Mouse (Mus musculus): Measurements from ENCODE around the gene Fignl2. TPM values are rescaled to one million over a fixed set of nuclear protein-coding genes. Genes with fewer than 3 reads are reported as not detected.

Fignl2 gene
- total RNA-seq, 1 experiment: 8.6 TPM

- Histone ChIP-seq H3K27ac (ENCODE audit: insufficient read depth, low read depth, low read length, poor library complexity, severe bottlenecking) (no peak overlapping the region), H3K36me3 (ENCODE audit: control insufficient read depth, insufficient read depth, low read length, poor library complexity, severe bottlenecking) (no peaks in the 10 kb centered on the region), H3K9me3 (ENCODE audit: control insufficient read depth, insufficient read depth, low read depth, low read length) (no peaks in the 10 kb centered on the region), H3K9ac (ENCODE audit: insufficient read depth, low read depth, low read length, poor library complexity, severe bottlenecking) (no peak overlapping the region), H3K4me3 (ENCODE audit: insufficient read depth in 1 of 2, low read depth in 1 of 2, low read length in 2 of 2, poor library complexity in 1 of 2, severe bottlenecking in 1 of 2) (no peak overlapping the region), H3K4me1 (ENCODE audit: control insufficient read depth in 2 of 2, insufficient read depth in 2 of 2, low read length in 2 of 2, poor library complexity in 1 of 2) (peaks cover 0 to 10% of the 10 kb centered on the region in 2 experiments; a peak in 1 of 4 replicates)
- no peak for TF ChIP-seq MAFK (IDR thresholded peaks at IDR 0.05; ENCODE audit: insufficient read depth, low read depth, low read length)
- no peak for TF ChIP-seq CHD2 (IDR thresholded peaks at IDR 0.05; ENCODE audit: low read depth, low read length)
- no peak for TF ChIP-seq ZC3H11A (IDR thresholded peaks at IDR 0.05; ENCODE audit: borderline replicate concordance, low read depth, low read length)
- no peak for TF ChIP-seq ZNF384 (IDR thresholded peaks at IDR 0.05; ENCODE audit: low read depth, low read length)
- no peak for TF ChIP-seq HCFC1 (IDR thresholded peaks at IDR 0.05; ENCODE audit: borderline replicate concordance, insufficient read depth, low read length)
- in situ Hi-C loops (cut with MboI; ENCODE audit: low sequenced_read_pairs in 2 of 2, unreplicated experiment in 2 of 2): no loop called here
- DNase-seq (ENCODE audit: low read depth, low spot score): no peak
Measured at GRCm38 (mm10) chr15:101051869-101052268, 26.5 kb downstream of the Fignl2 start.

- in situ Hi-C loops (cut with MboI; ENCODE audit: low sequenced_read_pairs in 2 of 2, unreplicated experiment in 2 of 2): no loop called here
- Histone ChIP-seq H3K9ac (ENCODE audit: insufficient read depth, low read depth, low read length, poor library complexity, severe bottlenecking) (no peak overlapping the region), H3K36me3 (ENCODE audit: control insufficient read depth, insufficient read depth, low read length, poor library complexity, severe bottlenecking) (no peaks in the 10 kb centered on the region), H3K4me1 (ENCODE audit: control insufficient read depth in 2 of 2, insufficient read depth in 2 of 2, low read length in 2 of 2, poor library complexity in 1 of 2) (peaks cover 0 to 8% of the 10 kb centered on the region in 2 experiments; a peak in 1 of 4 replicates), H3K27ac (ENCODE audit: insufficient read depth, low read depth, low read length, poor library complexity, severe bottlenecking) (no peak overlapping the region), H3K4me3 (ENCODE audit: insufficient read depth in 1 of 2, low read depth in 1 of 2, low read length in 2 of 2, poor library complexity in 1 of 2, severe bottlenecking in 1 of 2) (0 out of 4 replicates have a peak overlapping the region, but pooled peaks have one; percentile 3 to 7), H3K9me3 (ENCODE audit: control insufficient read depth, insufficient read depth, low read depth, low read length) (no peaks in the 10 kb centered on the region)
- DNase-seq (ENCODE audit: low read depth, low spot score): no peak
- TF ChIP-seq MAFK (IDR thresholded peaks at IDR 0.05; ENCODE audit: insufficient read depth, low read depth, low read length): no peak
- no peak for TF ChIP-seq CHD2 (IDR thresholded peaks at IDR 0.05; ENCODE audit: low read depth, low read length)
- TF ChIP-seq ZNF384 (IDR thresholded peaks at IDR 0.05; ENCODE audit: low read depth, low read length): no peak
- TF ChIP-seq ZC3H11A (IDR thresholded peaks at IDR 0.05; ENCODE audit: borderline replicate concordance, low read depth, low read length): no peak
Measured at GRCm38 (mm10) chr15:101048338-101048896, 29.9 kb downstream of the Fignl2 start.

- no peak for DNase-seq (ENCODE audit: low read depth, low spot score)
- no peak within 1 kb of the TSS for H3K27ac ChIP-seq (ENCODE audit: insufficient read depth, low read depth, low read length, poor library complexity, severe bottlenecking)
- no peaks in the 10 kb centered on the region for H3K36me3 ChIP-seq (ENCODE audit: control insufficient read depth, insufficient read depth, low read length, poor library complexity, severe bottlenecking)
- H3K9ac ChIP-seq (ENCODE audit: insufficient read depth, low read depth, low read length, poor library complexity, severe bottlenecking): peak within 1 kb of the TSS; percentile 67
- peak within 1 kb of the TSS; percentile 63 to 68 for H3K4me3 ChIP-seq (ENCODE audit: insufficient read depth in 1 of 2, low read depth in 1 of 2, low read length in 2 of 2, poor library complexity in 1 of 2, severe bottlenecking in 1 of 2)
- TF ChIP-seq ZC3H11A (IDR thresholded peaks at IDR 0.05; ENCODE audit: borderline replicate concordance, low read depth, low read length) (no peak), MAFK (IDR thresholded peaks at IDR 0.05; ENCODE audit: insufficient read depth, low read depth, low read length) (no peak), ZNF384 (IDR thresholded peaks at IDR 0.05; ENCODE audit: low read depth, low read length) (no peak), HCFC1 (IDR thresholded peaks at IDR 0.05; ENCODE audit: borderline replicate concordance, insufficient read depth, low read length) (no peak), CHD2 (IDR thresholded peaks at IDR 0.05; ENCODE audit: low read depth, low read length) (no peak)
- in situ Hi-C loops (cut with MboI; ENCODE audit: low sequenced_read_pairs in 2 of 2, unreplicated experiment in 2 of 2): no loop called here
- H3K4me1 ChIP-seq (ENCODE audit: control insufficient read depth in 2 of 2, insufficient read depth in 2 of 2, low read length in 2 of 2, poor library complexity in 1 of 2): peaks cover 0 to 8% of the 10 kb centered on the region in 2 experiments; a peak in 1 of 4 replicates
- no peaks in the 10 kb centered on the region for H3K9me3 ChIP-seq (ENCODE audit: control insufficient read depth, insufficient read depth, low read depth, low read length)
Measured at GRCm38 (mm10) chr15:101047194-101047555, 31.2 kb downstream of the Fignl2 start, which contains the start of gene Gm47841. Gene Gm47841, minus strand, starts transcription at chr15:101047397.

- Histone ChIP-seq H3K9ac (ENCODE audit: insufficient read depth, low read depth, low read length, poor library complexity, severe bottlenecking) (peak overlapping the region; percentile 67), H3K36me3 (ENCODE audit: control insufficient read depth, insufficient read depth, low read length, poor library complexity, severe bottlenecking) (no peaks in the 10 kb centered on the region), H3K4me3 (ENCODE audit: insufficient read depth in 1 of 2, low read depth in 1 of 2, low read length in 2 of 2, poor library complexity in 1 of 2, severe bottlenecking in 1 of 2) (peak overlapping the region; percentile 63 to 68), H3K27ac (ENCODE audit: insufficient read depth, low read depth, low read length, poor library complexity, severe bottlenecking) (no peak overlapping the region), H3K9me3 (ENCODE audit: control insufficient read depth, insufficient read depth, low read depth, low read length) (no peaks in the 10 kb centered on the region), H3K4me1 (ENCODE audit: control insufficient read depth in 2 of 2, insufficient read depth in 2 of 2, low read length in 2 of 2, poor library complexity in 1 of 2) (peaks cover 0 to 8% of the 10 kb centered on the region in 2 experiments; a peak in 1 of 4 replicates)
- DNase-seq (ENCODE audit: low read depth, low spot score): no peak
- TF ChIP-seq ZC3H11A (IDR thresholded peaks at IDR 0.05; ENCODE audit: borderline replicate concordance, low read depth, low read length) (no peak), HCFC1 (IDR thresholded peaks at IDR 0.05; ENCODE audit: borderline replicate concordance, insufficient read depth, low read length) (no peak), ZNF384 (IDR thresholded peaks at IDR 0.05; ENCODE audit: low read depth, low read length) (no peak), MAFK (IDR thresholded peaks at IDR 0.05; ENCODE audit: insufficient read depth, low read depth, low read length) (no peak), CHD2 (IDR thresholded peaks at IDR 0.05; ENCODE audit: low read depth, low read length) (no peak)
- in situ Hi-C loops (cut with MboI; ENCODE audit: low sequenced_read_pairs in 2 of 2, unreplicated experiment in 2 of 2): no loop called here
Measured at GRCm38 (mm10) chr15:101046527-101047193, 31.7 kb downstream of the Fignl2 start.

Data from ES-E14 (cell line).